Mouse (Mus musculus): ENCODE data around the gene Abhd18. TPM values are rescaled to one million over a fixed set of nuclear protein-coding genes. Genes with fewer than 3 reads are reported as not detected.
A peak's percentile ranks its signal among the peaks of the same experiment; 100 is the strongest.

Gene Abhd18
- polyA plus RNA-seq, 1 experiment from 2014 or later = 10.2 TPM

GRCm38 (mm10) chr3:40951365-40951764 is 104.6 kb downstream of the Abhd18 start:
- Histone ChIP-seq H3K9me3 (replicated peaks) (no peaks in the 10 kb centered on the region), H3K4me1 (peaks cover 7% of the 10 kb centered on the region), H3K4me3 (replicated peaks) (peak overlapping the region; percentile 83), H3K27me3 (peaks cover 17% of the 10 kb centered on the region; the same call in 1 of the 2 replicates), H3K27ac (no peak overlapping the region), H3K36me3 (no peaks in the 10 kb centered on the region), H3K4me2 (peak overlapping the region; percentile 99), H3K9ac (no peak overlapping the region)
- ATAC-seq (replicated peaks; ENCODE audit: low FRiP score) = no peak
- 13% methylated on average over 7 of the region's 7 CpGs for WGBS

- Histone ChIP-seq H3K27ac (no peak overlapping the region), H3K9ac (no peak overlapping the region), H3K4me3 (replicated peaks) (no peak overlapping the region), H3K9me3 (replicated peaks) (no peaks in the 10 kb centered on the region), H3K36me3 (no peaks in the 10 kb centered on the region), H3K4me1 (peaks cover 7% of the 10 kb centered on the region), H3K4me2 (no peak overlapping the region), H3K27me3 (peaks cover 15% of the 10 kb centered on the region; the same call in 1 of the 2 replicates)
- ATAC-seq (replicated peaks; ENCODE audit: low FRiP score) = no peak
These were observed 105.8 kb downstream of the Abhd18 start for GRCm38 (mm10) chr3:40952606-40953005.

- no peak overlapping the region for H3K4me2 ChIP-seq
- ATAC-seq (replicated peaks; ENCODE audit: low FRiP score) = no peak
- WGBS = 76% methylated on average over 1 of the region's 1 CpGs
- H3K4me1 ChIP-seq = peaks cover 5% of the 10 kb centered on the region; the same call in 1 of the 2 replicates
- no peak overlapping the region for H3K9ac ChIP-seq
- H3K27me3 ChIP-seq = peaks cover 4% of the 10 kb centered on the region; the same call in 1 of the 2 replicates
- no peaks in the 10 kb centered on the region for H3K9me3 ChIP-seq (replicated peaks)
- no peaks in the 10 kb centered on the region for H3K36me3 ChIP-seq
- no peak overlapping the region for H3K4me3 ChIP-seq (replicated peaks)
- no peak overlapping the region for H3K27ac ChIP-seq
These were observed 108.0 kb downstream of the Abhd18 start for GRCm38 (mm10) chr3:40954792-40955191.

- H3K36me3 ChIP-seq = no peaks in the 10 kb centered on the region
- no peaks in the 10 kb centered on the region for H3K4me1 ChIP-seq
- H3K9me3 ChIP-seq (replicated peaks) = no peaks in the 10 kb centered on the region
- no peak overlapping the region for H3K27ac ChIP-seq
- no peaks in the 10 kb centered on the region for H3K27me3 ChIP-seq
- no peak overlapping the region for H3K9ac ChIP-seq
- no peak overlapping the region for H3K4me3 ChIP-seq (replicated peaks)
- no peak for ATAC-seq (replicated peaks; ENCODE audit: low FRiP score)
- H3K4me2 ChIP-seq = no peak overlapping the region
These were observed 112.1 kb downstream of the Abhd18 start for GRCm38 (mm10) chr3:40958831-40959230.

GRCm38 (mm10) chr3:40980758-40981157 is 134.0 kb downstream of the Abhd18 start:
- Histone ChIP-seq H3K27ac (no peak overlapping the region), H3K27me3 (no peaks in the 10 kb centered on the region), H3K36me3 (no peaks in the 10 kb centered on the region), H3K4me1 (no peaks in the 10 kb centered on the region), H3K9me3 (replicated peaks) (no peaks in the 10 kb centered on the region), H3K4me2 (no peak overlapping the region), H3K4me3 (replicated peaks) (no peak overlapping the region), H3K9ac (no peak overlapping the region)
- no peak for ATAC-seq (replicated peaks; ENCODE audit: low FRiP score)

GRCm38 (mm10) chr3:40987539-40987938 is 140.8 kb downstream of the Abhd18 start:
- H3K9me3 ChIP-seq (replicated peaks) = no peaks in the 10 kb centered on the region
- no peak overlapping the region for H3K9ac ChIP-seq
- H3K27ac ChIP-seq = no peak overlapping the region
- no peaks in the 10 kb centered on the region for H3K27me3 ChIP-seq
- no peaks in the 10 kb centered on the region for H3K4me1 ChIP-seq
- 75% methylated on average over 5 of the region's 5 CpGs for WGBS
- no peak overlapping the region for H3K4me2 ChIP-seq
- no peak overlapping the region for H3K4me3 ChIP-seq (replicated peaks)
- no peak for ATAC-seq (replicated peaks; ENCODE audit: low FRiP score)
- no peaks in the 10 kb centered on the region for H3K36me3 ChIP-seq

Other genes with a start within 250 kb of the Abhd18 start
- 0.10 and 0.12 TPM in 2 replicates for gene Slc25a31, start 138.1 kb upstream of the Abhd18 start, polyA plus RNA-seq (2015; fragmentation: Nextera tagmentation; extraction: Ambion mirVana)
- gene Hspa4l, start 102.5 kb upstream of the Abhd18 start, polyA plus RNA-seq (2015; fragmentation: Nextera tagmentation; extraction: Ambion mirVana) = 8.1 and 10.3 TPM in 2 replicates
- gene Plk4, start 47.0 kb upstream of the Abhd18 start, polyA plus RNA-seq (2015; fragmentation: Nextera tagmentation; extraction: Ambion mirVana) = 57.8 and 61.8 TPM in 2 replicates
- gene Mfsd8, start 84 bp upstream of the Abhd18 start, polyA plus RNA-seq (2015; fragmentation: Nextera tagmentation; extraction: Ambion mirVana) = 6.7 and 7.1 TPM in 2 replicates
- gene 1700034I23Rik, start 55.6 kb downstream of the Abhd18 start, polyA plus RNA-seq (2015; fragmentation: Nextera tagmentation; extraction: Ambion mirVana) = 0.10 and 0.35 TPM in 2 replicates
- 8.3 and 10.1 TPM in 2 replicates for gene Larp1b, start 102.9 kb downstream of the Abhd18 start, polyA plus RNA-seq (2015; fragmentation: Nextera tagmentation; extraction: Ambion mirVana)
- 40.9 and 41.0 TPM in 2 replicates for gene Pgrmc2, start 236.1 kb downstream of the Abhd18 start, polyA plus RNA-seq (2015; fragmentation: Nextera tagmentation; extraction: Ambion mirVana)